Mouse (Mus musculus) bone marrow macrophage, adult 2 months (primary cell): Measurements from ENCODE around the gene Hist1h3f.
"Not testable (repeated sequence)": the region's sequence is repeated elsewhere in the genome, so short reads cannot be mapped to it uniquely, and the experiment has no call there.

Experiments
- CTCF ChIP-seq: IDR thresholded peaks from 2 replicates; pipeline ENCODE4 v1.5.1; 2012; ENCODE audit warnings: low read depth, mild to moderate bottlenecking, low read length, moderate library complexity
- POLR2A ChIP-seq: IDR thresholded peaks from 2 replicates; pipeline ENCODE4 v1.6.1; 2012; ENCODE audit warnings: mild to moderate bottlenecking, low read depth, low read length, borderline replicate concordance

- TF ChIP-seq CTCF, POLR2A: not testable (repeated sequence)
Measured at GRCm38 (mm10) chr13:23561531-23561882, 17.7 kb downstream of the Hist1h3f start.
